Mouse (Mus musculus) adrenal gland, adult 8-10 months (tissue): Measurements from ENCODE around the gene Aqp7. TPM values are rescaled to one million over a fixed set of nuclear protein-coding genes. Genes with fewer than 3 reads are reported as not detected.
"Not testable (repeated sequence)": the region's sequence is repeated elsewhere in the genome, so short reads cannot be mapped to it uniquely, and the experiment has no call there.

Source experiments
- DNase-seq: peaks from one replicate; pipeline ENCODE4 v3.0.0; 2022
- total RNA-seq, 4 experiments: library from RNA; stranded (reverse); gene quantifications; 2 replicates each; pipeline ENCODE4 v1.2.4; 2022

Gene Aqp7
- total RNA-seq, result 10 to 100 TPM in 3 of 4 experiments, 1 to 10 TPM in 1; 7.3 to 30.3 (median 14.6) TPM

DNA sequence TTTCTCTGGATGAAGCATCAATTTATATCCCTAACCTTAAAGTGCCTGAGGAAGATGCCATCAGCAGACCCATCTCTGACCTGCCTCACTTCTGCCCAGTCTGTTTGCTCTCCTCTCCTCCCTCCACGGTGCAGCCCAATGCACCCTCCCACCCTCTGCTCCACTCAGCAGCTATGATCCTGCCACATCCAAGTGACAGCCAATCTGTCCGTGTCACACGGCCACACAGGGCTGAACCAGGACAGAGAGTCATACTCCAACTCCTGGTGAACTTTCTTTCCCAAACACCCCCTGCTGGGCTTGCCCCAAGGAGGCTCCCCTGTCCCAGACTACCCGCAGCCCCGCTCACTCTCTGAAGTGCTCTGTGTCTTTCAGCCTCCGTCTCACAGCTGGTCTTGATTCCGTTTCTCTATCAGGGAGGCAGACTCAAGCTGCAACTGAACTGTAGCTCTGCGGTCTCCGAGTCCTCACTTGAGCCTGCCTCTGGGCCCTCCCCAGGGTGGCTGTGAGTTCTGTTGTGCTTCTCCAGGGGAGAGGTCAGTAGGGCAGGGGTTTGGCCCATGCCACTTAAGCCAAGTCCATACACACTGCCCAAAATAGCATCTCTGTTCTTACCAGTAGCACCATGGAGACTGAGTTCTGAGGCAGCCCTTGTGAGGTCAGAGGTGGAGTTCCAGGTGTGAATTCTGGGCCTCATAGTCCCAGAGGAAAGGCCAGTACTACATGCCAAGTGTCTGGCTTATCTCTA is at the start of gene Aqp7:
Aqp7 (minus strand) TSS at position 616 of the 748 bp plus-strand sequence.
- no peak for DNase-seq

DNA sequence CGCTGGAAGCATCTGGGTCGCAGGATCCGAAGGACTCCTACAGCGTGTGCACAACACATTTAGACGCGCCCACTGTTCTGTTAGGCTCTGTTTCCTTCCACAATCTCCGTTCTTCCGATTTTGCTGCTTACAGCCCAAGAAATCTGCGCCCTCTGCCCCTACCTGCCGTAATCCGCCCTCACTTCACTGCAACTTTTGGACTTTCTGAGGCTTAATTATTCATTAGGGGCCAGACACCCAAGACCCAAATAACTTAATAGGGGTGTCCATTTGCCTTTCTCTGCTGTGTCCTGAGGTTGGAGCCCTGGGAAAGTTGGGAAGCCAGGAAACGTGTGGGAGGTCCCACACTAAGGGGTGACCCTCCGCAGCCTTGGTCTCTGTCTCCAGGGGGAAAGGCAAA is 49.4 kb upstream of the Aqp7 start:
- DNase-seq, result no peak

- no peak for DNase-seq
Observed at GRCm38 (mm10) chr4:41096794-41097193, 48.9 kb upstream of the Aqp7 start.

- no peak for DNase-seq
Observed at GRCm38 (mm10) chr4:41096169-41096568, 48.2 kb upstream of the Aqp7 start.

DNA sequence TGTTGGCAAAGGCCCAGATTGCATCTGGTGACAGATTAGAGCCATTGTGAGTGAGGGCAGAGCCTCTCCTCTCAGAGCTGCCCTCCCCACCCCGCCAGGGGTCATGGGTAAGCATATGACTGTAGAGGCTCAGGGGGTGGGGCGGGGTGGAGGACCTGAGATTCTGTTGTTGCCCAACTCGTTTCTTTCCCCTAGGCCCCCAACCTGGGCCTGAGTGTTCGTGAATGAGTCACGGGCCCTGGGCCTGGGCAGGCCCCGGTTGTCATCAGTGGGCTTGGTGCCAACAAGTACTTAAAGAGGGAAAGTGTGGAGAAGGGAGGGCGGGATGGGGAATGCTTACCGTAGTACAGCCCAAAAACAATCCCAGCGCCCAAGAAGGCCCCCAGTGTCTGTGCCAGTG is 46.4 kb upstream of the Aqp7 start:
- no peak for DNase-seq

DNA sequence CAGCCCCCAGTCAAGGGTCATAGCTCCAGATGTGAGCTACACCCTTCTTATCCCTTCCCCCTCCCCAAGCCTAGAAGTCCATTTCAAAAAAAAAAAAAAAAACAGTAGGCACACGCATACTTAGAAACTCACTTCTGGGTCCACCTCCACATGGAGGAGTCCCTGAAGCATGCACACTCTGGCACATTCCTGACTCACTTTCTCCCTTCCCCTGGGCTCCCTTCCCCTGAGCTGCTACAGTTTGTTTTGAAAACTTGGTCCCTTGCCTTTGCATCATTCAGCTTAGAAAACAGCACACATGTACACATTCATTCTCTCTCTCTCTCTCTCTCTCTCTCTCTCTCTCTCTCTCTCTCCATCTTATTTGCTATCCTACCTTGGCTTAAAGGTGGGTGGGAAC is 45.0 kb upstream of the Aqp7 start:
- no peak for DNase-seq

DNA sequence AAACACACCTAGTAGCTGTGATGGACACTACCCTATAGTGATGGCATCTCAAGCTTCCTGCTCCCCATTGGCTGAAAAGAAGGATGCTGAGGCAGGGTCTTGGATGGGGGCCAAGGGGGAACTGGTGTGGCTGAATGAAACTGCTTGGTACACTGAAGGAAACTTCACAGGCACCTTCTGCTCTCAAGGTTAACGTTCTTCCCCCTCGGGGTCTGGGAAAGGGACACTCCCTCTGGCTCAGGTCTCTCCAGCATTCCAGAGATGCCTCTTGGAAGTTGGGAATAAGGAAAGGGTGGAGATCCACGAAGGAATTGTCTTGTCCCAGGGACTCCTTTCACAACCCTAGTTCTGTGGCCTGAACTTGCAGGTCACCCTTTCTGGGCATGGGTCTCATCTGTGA is 43.5 kb upstream of the Aqp7 start:
- no peak for DNase-seq

DNA sequence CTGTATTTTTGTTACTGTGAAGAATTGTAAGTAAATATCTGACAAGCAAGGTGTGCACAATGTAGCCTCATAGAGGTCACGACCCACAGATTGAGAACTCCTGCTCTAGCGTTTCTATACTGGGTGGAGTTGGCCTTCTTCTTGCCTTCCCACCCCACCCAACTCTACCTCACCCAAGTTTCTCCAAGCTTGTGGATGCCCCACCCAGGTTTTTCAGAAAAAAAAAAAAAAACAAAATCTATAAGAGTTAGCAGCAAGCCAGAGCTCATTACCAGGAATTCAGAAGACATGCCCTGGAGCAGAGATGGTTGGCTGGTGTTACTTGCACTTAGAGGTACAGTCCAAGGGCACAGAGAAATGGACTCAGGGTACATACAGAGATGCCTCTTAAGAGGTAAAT is 41.8 kb upstream of the Aqp7 start:
- DNase-seq, result no peak

DNA sequence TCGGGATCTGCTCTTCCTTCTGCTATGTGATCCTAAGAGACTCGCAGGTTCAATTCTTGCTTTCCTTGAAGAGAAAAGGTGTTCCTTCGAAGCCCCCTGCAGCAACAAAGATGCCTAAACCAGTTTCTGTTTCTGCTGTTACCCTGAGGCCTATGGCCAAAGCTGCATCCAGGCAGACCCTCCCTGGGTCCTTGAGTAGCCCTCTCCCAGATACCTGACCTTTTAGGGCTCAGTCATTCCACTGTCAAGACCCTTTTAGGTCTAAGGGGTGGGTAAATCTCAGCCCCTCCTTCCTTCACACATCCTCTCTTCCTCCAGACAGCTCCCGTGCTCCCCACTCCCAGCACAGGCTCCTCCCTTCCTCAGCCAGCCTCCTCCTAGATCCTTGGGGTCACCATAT is 41.2 kb upstream of the Aqp7 start:
- no peak for DNase-seq

DNA sequence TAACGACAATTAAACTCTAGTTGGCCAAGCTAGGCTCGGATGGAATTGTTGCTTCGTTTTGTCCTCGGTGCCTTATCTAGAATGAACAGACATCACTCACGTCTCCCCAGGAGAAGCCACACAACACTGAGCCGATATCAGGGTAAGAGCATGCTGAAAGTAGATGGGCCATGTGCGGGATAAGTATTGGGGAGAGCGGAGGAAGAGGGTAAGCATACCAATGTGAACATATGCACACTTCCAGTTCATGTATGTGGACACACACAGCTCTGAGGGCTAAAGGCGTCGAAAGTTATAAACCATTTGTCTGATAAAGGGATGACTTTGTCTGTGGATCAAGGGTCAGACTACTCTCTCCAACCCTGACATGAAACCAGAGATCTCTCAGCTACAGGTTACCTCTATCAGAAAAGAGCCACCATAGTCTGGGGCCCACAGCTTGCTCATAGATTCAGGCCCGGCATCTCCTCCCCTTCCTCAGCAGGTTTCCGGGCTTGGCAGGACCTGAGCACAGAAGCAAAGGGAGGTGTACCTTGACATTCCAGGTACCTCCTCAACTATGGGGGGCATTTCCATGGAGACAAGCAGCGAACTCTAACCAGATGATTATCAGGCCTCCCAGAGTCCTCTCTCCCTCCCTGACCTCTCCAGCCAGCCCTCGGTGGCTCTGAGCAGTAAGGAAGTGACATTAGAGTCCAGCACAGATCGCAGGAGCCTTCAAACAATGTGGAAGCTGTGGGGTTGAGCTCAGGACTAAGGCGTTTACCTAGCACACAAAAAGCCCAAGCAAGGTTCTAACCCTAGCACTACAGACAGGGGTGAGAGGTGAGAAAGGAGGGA is 39.7 kb upstream of the Aqp7 start:
- DNase-seq, result no peak

DNA sequence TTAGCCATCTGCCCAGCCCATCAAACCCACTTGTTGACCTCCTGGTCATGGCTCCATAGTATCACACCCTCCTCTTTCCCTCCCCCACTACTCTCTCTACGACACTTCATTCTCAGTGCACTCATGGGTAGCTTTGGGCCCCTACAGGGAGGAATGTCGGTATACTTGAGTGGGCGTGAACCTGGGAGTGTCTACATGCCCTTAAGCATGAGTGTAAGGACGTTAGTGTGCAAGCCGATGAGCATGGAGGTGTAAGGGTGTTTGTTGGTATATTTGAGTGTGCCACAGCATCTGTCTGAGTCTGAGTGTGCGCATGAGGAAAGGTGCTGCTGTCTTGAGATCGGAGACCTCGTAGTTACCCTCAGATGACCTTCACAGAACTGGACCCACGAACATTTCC is 39.0 kb upstream of the Aqp7 start:
- no peak for DNase-seq

DNA sequence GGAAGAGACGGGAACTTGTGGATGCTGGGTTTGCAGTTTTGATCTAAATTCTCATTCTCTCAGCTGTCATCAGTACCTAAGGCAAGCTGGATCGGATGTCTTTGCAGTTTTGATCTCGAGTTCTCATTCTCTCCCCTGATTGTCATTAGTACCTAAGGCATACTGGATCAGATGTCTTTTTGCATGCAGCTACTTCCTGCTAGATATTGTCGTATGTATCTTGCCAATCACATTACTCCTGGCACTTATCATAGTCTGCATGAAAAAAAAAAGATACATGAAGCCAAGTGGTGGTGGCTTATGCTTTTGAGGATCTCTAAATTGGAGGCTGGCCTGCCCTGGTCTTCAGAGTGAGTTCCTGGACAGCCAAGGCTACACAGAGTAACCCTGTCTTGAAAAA is 36.9 kb upstream of the Aqp7 start:
- no peak for DNase-seq

DNA sequence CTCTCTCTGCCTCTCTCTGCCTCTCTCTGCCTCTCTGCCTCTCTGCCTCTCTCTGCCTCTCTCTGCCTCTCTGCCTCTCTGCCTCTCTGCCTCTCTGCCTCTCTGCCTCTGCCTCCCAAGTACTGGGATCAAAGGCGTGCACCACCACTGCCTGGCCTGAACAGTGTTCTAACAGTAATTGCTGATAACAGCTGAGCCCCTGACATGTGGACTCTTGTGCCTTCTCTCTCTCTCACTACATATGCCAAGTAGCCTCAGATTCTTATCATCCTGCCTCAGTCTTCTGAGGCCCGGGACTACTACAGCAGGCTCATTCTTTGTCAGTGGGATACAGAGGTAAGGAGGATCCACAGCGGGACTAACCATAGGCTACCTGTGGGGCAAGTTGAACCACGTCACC is 34.9 kb upstream of the Aqp7 start:
- DNase-seq, result not testable (repeated sequence)

GRCm38 (mm10) chr4:41081733-41082132 is 33.8 kb upstream of the Aqp7 start:
- DNase-seq, result no peak

DNA sequence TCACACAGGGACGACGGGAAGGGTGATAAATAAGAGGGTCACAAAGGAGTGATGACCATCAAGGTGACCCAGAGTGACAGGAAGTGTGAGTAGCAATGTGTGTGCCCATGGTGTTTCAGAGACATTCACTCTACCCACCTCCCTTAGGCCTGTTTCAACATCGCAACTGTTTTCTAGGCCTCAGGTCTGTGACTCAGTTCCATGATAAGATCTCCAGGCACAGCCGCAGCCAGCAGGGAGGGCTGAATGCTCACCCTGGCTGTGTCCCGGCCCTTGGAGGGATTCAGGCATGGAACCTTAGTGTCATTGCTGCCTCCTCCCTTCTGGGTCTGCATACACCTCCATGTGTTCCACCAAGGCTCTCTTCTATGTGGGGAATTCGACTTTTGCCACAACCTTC is 30.8 kb upstream of the Aqp7 start:
- no peak for DNase-seq

- no peak for DNase-seq
Observed at GRCm38 (mm10) chr4:41074461-41074860, 26.5 kb upstream of the Aqp7 start.

DNA sequence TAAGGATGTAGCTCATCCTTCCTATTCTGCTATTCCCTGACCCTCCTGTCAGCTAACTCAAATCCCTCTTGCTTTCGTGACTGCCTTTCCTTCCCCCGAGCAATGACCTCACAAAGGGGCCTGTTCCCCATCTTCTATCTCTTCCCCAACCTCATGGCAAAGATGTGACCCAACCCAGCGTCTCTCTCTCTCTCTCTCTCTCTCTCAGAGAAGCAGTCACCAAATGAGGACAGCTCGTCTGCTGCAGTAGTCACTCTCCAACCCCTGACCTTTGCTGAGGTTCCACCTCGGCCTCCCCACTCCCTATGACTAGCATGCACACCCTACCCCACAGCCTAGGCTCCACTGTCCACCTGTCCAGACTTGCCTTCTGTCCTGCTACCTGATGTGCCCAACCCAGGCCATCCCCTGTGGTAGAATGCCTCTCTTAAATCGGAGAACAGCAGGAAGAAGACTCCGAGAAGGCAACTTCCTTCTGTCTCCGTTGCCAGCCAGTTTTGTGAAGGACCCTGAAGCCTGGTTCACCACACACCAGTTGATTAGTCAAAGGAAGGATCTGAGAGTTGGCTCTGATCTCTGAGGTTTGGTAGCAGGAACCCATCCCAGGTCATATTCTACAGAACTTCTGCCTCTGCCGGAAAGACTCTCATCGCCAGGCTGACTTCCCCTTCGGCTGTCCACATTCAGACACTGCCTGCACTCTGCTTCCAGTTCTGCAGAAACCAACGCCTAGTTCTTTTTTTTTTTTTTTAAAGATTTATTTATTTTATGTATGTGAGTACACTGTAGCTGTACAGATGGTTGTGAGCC is 25.3 kb upstream of the Aqp7 start:
- no peak for DNase-seq

DNA sequence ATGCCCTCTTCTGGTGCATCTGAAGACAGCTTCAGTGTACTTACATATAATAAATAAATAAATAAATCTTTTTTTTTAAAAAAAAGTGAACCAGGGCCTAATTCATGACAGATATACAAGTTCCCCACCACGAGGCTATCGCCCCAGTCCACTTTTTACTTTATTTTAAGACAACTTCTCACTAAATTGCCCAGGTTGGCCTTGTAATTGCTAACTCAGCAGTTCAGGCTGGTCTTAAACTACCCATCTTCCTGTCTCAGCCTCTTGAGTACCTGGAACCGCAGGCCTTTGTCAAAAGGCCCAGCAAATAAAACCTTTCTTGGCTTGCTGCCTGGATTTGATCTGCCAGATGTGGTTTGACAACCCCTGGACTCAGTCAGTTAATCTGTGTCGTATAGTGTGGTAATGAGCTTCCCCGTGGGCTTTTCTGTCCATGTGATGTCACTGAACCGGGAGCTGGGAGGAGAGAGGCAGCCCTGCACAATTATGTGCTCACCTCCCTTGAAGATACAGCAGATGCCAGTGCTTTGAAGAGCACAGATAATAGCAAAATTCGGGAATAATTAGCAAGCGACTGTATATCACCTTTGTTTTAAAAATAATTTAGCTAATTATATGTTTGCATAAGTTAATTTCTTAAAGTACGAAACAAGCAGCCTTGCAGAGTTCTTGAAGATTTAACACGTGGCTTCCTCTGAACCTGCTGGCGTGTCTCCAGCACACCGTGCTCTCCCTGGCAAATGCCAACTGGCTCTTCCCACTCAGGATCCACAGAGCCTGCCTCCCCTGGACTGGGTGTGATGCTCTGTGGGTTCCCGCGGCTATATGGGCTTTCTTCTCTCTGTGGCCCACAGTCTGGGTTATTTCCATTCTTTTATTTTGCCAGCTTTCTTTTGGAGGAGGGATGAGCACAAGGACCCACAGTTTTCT is 23.8 kb upstream of the Aqp7 start:
- DNase-seq, result no peak

GRCm38 (mm10) chr4:41065196-41065595 is 17.3 kb upstream of the Aqp7 start:
- no peak for DNase-seq

- no peak for DNase-seq
Observed at GRCm38 (mm10) chr4:41063894-41064673, 16.1 kb upstream of the Aqp7 start.

DNA sequence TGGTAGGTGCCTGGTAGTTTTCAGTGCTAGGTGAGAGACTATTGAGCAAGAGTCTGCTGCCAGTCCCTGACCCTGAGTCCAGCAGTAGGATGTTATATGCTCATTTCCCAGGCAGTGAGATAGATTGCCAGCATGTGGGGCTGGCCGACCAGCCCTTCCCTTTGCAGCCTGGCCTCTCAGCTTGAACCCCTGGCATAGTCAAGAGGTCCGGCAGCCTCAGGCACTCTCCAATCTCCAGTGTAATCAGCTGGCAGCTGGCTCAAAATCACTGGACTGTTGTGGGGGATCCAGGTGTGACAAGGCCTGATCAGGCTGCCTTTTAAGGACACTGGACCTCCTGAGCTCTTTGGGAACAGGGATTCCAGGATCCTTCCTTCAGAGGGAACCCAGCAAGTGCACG is 15.4 kb upstream of the Aqp7 start:
- no peak for DNase-seq
